Mouse (Mus musculus) E14TG2a.4 (cell line): ENCODE measurements at regions not wholly inside any gene's neighbourhood (a gene's known extent, or its start where the extent isn't known, plus 50 kb on each side); places are given as distances from the start of the nearest gene placed in this dataset.

ENCODE experiments used
- CTCF ChIP-seq: conservative IDR thresholded peaks from 2 replicates; pipeline ENCODE4 v1.5.1; 2014; ENCODE audit warnings: low read length
- NANOG ChIP-seq: IDR thresholded peaks from 2 replicates; pipeline ENCODE4 v1.6.1; 2014; ENCODE audit warnings: borderline replicate concordance, low read length, mixed read lengths
- POU5F1 ChIP-seq: IDR thresholded peaks from 2 replicates; pipeline ENCODE4 v1.6.1; 2014; ENCODE audit warnings: low read length, borderline replicate concordance

- TF ChIP-seq CTCF (no peak), POU5F1 (no peak), NANOG (no peak)
Measured at GRCm38 (mm10) chr6:4163733-4164132, 77.0 kb upstream of the Bet1 start.
